Mouse (Mus musculus) megakaryocyte progenitor cell, adult 5-6 weeks (primary cell): ENCODE data around the gene S100a4. TPM values are rescaled to one million over a fixed set of nuclear protein-coding genes. Genes with fewer than 3 reads are reported as not detected.

Source experiments
- total RNA-seq, 2 experiments: library from RNA; stranded (forward) in 1 of 2; stranded (reverse) in 1 of 2; fragments of 157-497, 149-512 nt in 1 of 2; fragments of 200-1000 nt in 1 of 2; gene quantifications; 2 replicates each; pipeline versions ENCODE4 v1.2.3 to v1.2.4; 2015 to 2017

S100a4 gene
- total RNA-seq, 2 experiments from 2014 or later: 31.5 to 53.6 TPM

Other genes with a start within 250 kb of the S100a4 start
- gene Slc27a3, start 213.8 kb upstream of the S100a4 start, total RNA-seq (2015): 0.17 and 0.32 TPM in 2 replicates
- gene Slc27a3, start 213.8 kb upstream of the S100a4 start, total RNA-seq (2017): 0.27 and 0.83 TPM in 2 replicates
- gene Ints3, start 170.1 kb upstream of the S100a4 start, total RNA-seq (2015): 17.5 and 20.2 TPM in 2 replicates
- 21.6 and 24.7 TPM in 2 replicates for gene Ints3, start 170.1 kb upstream of the S100a4 start, total RNA-seq (2017)
- not detected in 2 replicates for gene Npr1, start 137.9 kb upstream of the S100a4 start, total RNA-seq (2015)
- not detected in 2 replicates for gene Npr1, start 137.9 kb upstream of the S100a4 start, total RNA-seq (2017)
- gene Ilf2, start 127.6 kb upstream of the S100a4 start, total RNA-seq (2015): 120 and 136 TPM in 2 replicates
- gene Ilf2, start 127.6 kb upstream of the S100a4 start, total RNA-seq (2017): 204 and 227 TPM in 2 replicates
- gene Snapin, start 112.7 kb upstream of the S100a4 start, total RNA-seq (2015): 41.2 and 42.1 TPM in 2 replicates
- gene Snapin, start 112.7 kb upstream of the S100a4 start, total RNA-seq (2017): 32.3 and 45.0 TPM in 2 replicates
- 112 and 119 TPM in 2 replicates for gene Chtop, start 94.3 kb upstream of the S100a4 start, total RNA-seq (2015)
- gene Chtop, start 94.3 kb upstream of the S100a4 start, total RNA-seq (2017): 96.0 and 114 TPM in 2 replicates
- 123 and 145 TPM in 2 replicates for gene S100a1, start 89.4 kb upstream of the S100a4 start, total RNA-seq (2015)
- 121 and 131 TPM in 2 replicates for gene S100a1, start 89.4 kb upstream of the S100a4 start, total RNA-seq (2017)
- 49.3 and 59.5 TPM in 2 replicates for gene S100a13, start 89.3 kb upstream of the S100a4 start, total RNA-seq (2015)
- 84.2 and 96.0 TPM in 2 replicates for gene S100a13, start 89.3 kb upstream of the S100a4 start, total RNA-seq (2017)
- not detected in 2 replicates for gene S100a14, start 76.9 kb upstream of the S100a4 start, total RNA-seq (2015)
- gene S100a14, start 76.9 kb upstream of the S100a4 start, total RNA-seq (2017): 0.33 TPM in 1 of 2 replicates, not detected in the other
- gene S100a16, start 66.5 kb upstream of the S100a4 start, total RNA-seq (2015): 1.0 TPM in 1 of 2 replicates, not detected in the other
- not detected in 2 replicates for gene S100a16, start 66.5 kb upstream of the S100a4 start, total RNA-seq (2017)
- not detected in 2 replicates for gene S100a3, start 43.2 kb upstream of the S100a4 start, total RNA-seq (2015)
- not detected in 2 replicates for gene S100a3, start 43.2 kb upstream of the S100a4 start, total RNA-seq (2017)
- gene S100a2, start 13.5 kb upstream of the S100a4 start, total RNA-seq (2015): not detected in 2 replicates
- gene S100a2, start 13.5 kb upstream of the S100a4 start, total RNA-seq (2017): not detected in 2 replicates
- gene Gm42674, start 1.9 kb upstream of the S100a4 start, total RNA-seq (2015): not detected in 2 replicates
- not detected in 2 replicates for gene Gm42674, start 1.9 kb upstream of the S100a4 start, total RNA-seq (2017)
- not detected in 2 replicates for gene S100a5, start 4.8 kb downstream of the S100a4 start, total RNA-seq (2015)
- gene S100a5, start 4.8 kb downstream of the S100a4 start, total RNA-seq (2017): not detected in 2 replicates
- gene S100a6, start 9.1 kb downstream of the S100a4 start, total RNA-seq (2015): 31.2 and 57.3 TPM in 2 replicates
- gene S100a6, start 9.1 kb downstream of the S100a4 start, total RNA-seq (2017): 10.7 and 21.3 TPM in 2 replicates
- gene S100a7a, start 50.2 kb downstream of the S100a4 start, total RNA-seq (2015): not detected in 2 replicates
- not detected in 2 replicates for gene S100a7a, start 50.2 kb downstream of the S100a4 start, total RNA-seq (2017)
- 2,361 and 4,241 TPM in 2 replicates for gene S100a8, start 65.2 kb downstream of the S100a4 start, total RNA-seq (2015)
- gene S100a8, start 65.2 kb downstream of the S100a4 start, total RNA-seq (2017): 1,918 and 3,820 TPM in 2 replicates
- gene S100a9, start 92.0 kb downstream of the S100a4 start, total RNA-seq (2015): 2,769 and 4,892 TPM in 2 replicates
- 952 and 2,018 TPM in 2 replicates for gene S100a9, start 92.0 kb downstream of the S100a4 start, total RNA-seq (2017)
- gene Pglyrp4, start 123.1 kb downstream of the S100a4 start, total RNA-seq (2015): not detected in 2 replicates
- gene Pglyrp4, start 123.1 kb downstream of the S100a4 start, total RNA-seq (2017): 0.17 TPM in 1 of 2 replicates, not detected in the other
- gene Gm5849, start 174.1 kb downstream of the S100a4 start, total RNA-seq (2015): not detected in 2 replicates
- gene Gm5849, start 174.1 kb downstream of the S100a4 start, total RNA-seq (2017): not detected in 2 replicates